Mouse (Mus musculus): ENCODE results near the gene Olfr370. TPM values are rescaled to one million over a fixed set of nuclear protein-coding genes. Genes with fewer than 3 reads are reported as not detected.
"Not testable (repeated sequence)": the region's sequence is repeated elsewhere in the genome, so short reads cannot be mapped to it uniquely, and the experiment has no call there.

Olfr370 gene
- total RNA-seq (2022): not detected

- DNase-seq (ENCODE audit: low spot score): no peak
Measured at GRCm38 (mm10) chr8:83535736-83536135, at the start of gene Olfr370. Gene Olfr370, plus strand, starts transcription at chr8:83535780.

GRCm38 (mm10) chr8:83511696-83512095 is 23.9 kb upstream of the Olfr370 start:
- no peak for DNase-seq (ENCODE audit: low spot score)

GRCm38 (mm10) chr8:83520432-83520831 is 15.1 kb upstream of the Olfr370 start:
- no peak for DNase-seq (ENCODE audit: low spot score)

GRCm38 (mm10) chr8:83520907-83521306 is 14.7 kb upstream of the Olfr370 start:
- not testable (repeated sequence) for DNase-seq (ENCODE audit: low spot score)

- no peak for DNase-seq (ENCODE audit: low spot score)
Measured at GRCm38 (mm10) chr8:83521310-83521709, 14.3 kb upstream of the Olfr370 start.

GRCm38 (mm10) chr8:83534802-83535201 is 778 bp upstream of the Olfr370 start:
- no peak for DNase-seq (ENCODE audit: low spot score)

- no peak for DNase-seq (ENCODE audit: low spot score)
Measured at GRCm38 (mm10) chr8:83562669-83563068, 27.1 kb downstream of the Olfr370 start.

GRCm38 (mm10) chr8:83563246-83563645 is 27.7 kb downstream of the Olfr370 start:
- no peak for DNase-seq (ENCODE audit: low spot score)

GRCm38 (mm10) chr8:83565731-83566375 is 30.3 kb downstream of the Olfr370 start:
- DNase-seq (ENCODE audit: low spot score): no peak

- peak; percentile 95 for DNase-seq (ENCODE audit: low spot score)
Measured at GRCm38 (mm10) chr8:83566469-83567395, 31.2 kb downstream of the Olfr370 start, which contains the start of gene Ndufb7. Gene Ndufb7, plus strand, starts transcription at chr8:83566671.

GRCm38 (mm10) chr8:83567668-83568067 is 32.1 kb downstream of the Olfr370 start:
- no peak for DNase-seq (ENCODE audit: low spot score)

- no peak for DNase-seq (ENCODE audit: low spot score)
Measured at GRCm38 (mm10) chr8:83568128-83568527, 32.5 kb downstream of the Olfr370 start.

- no peak for DNase-seq (ENCODE audit: low spot score)
Measured at GRCm38 (mm10) chr8:83568755-83569154, 33.2 kb downstream of the Olfr370 start.

GRCm38 (mm10) chr8:83569165-83569564 is 33.6 kb downstream of the Olfr370 start:
- no peak for DNase-seq (ENCODE audit: low spot score)

- DNase-seq (ENCODE audit: low spot score): no peak
Measured at GRCm38 (mm10) chr8:83570272-83571000, 34.9 kb downstream of the Olfr370 start.

- not testable (repeated sequence) for DNase-seq (ENCODE audit: low spot score)
Measured at GRCm38 (mm10) chr8:83571001-83571340, 35.4 kb downstream of the Olfr370 start.

- no peak for DNase-seq (ENCODE audit: low spot score)
Measured at GRCm38 (mm10) chr8:83571791-83572190, 36.2 kb downstream of the Olfr370 start.

- DNase-seq (ENCODE audit: low spot score): no peak
Measured at GRCm38 (mm10) chr8:83572246-83572812, 36.7 kb downstream of the Olfr370 start.

- no peak for DNase-seq (ENCODE audit: low spot score)
Measured at GRCm38 (mm10) chr8:83573140-83573875, 37.7 kb downstream of the Olfr370 start.

GRCm38 (mm10) chr8:83574631-83575315 is 39.2 kb downstream of the Olfr370 start:
- DNase-seq (ENCODE audit: low spot score): no peak
